Mouse (Mus musculus) CD4-positive, CD25-positive, alpha-beta regulatory T cell, adult 2 months (primary cell): ENCODE measurements around the gene Mgat5.

Experiments used
- DNase-seq: peaks from one replicate; pipeline ENCODE4 v3.0.0-alpha.2; 2012; ENCODE audit warnings: low read depth, low spot score

Gene Mgat5

DNA sequence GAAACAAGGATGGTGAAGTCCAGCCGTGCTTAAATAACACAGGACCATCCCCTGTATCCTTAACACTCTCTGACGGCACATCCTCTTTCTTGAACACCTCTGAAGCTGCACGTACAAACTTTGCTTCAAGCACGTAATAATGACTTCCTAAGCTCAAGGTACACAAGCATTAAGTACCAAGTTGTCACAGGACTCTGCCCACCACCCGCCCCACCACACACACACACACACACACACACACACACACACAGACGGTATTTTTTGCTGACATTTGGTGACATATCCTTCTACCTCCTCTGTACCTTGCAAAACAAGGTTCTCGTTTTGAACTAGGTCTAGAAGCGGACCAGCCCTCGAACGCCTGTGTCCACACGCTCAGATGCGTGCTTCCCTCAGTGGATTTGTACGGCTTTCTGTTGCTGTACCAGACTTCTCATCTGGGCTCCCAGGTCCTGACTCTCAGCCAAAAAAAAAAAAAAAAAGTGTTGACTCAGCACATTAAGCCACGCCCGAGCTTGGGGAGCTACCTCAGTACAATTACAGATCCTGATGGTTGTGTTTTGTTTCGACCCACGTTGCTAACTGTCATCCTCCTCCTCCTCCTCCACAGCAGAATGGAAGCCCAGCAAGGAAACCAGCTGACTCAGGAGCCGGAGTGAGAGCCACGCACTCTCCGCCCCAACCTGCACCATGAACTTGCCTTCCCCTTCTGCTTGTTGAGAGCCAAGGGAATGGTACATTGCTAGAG lies 101.4 kb downstream of the Mgat5 start:
- DNase-seq = peak; percentile 67

GRCm38 (mm10) chr1:127307361-127307760 lies 102.5 kb downstream of the Mgat5 start:
- DNase-seq = no peak

GRCm38 (mm10) chr1:127308207-127308725 lies 103.5 kb downstream of the Mgat5 start:
- DNase-seq = no peak

DNA sequence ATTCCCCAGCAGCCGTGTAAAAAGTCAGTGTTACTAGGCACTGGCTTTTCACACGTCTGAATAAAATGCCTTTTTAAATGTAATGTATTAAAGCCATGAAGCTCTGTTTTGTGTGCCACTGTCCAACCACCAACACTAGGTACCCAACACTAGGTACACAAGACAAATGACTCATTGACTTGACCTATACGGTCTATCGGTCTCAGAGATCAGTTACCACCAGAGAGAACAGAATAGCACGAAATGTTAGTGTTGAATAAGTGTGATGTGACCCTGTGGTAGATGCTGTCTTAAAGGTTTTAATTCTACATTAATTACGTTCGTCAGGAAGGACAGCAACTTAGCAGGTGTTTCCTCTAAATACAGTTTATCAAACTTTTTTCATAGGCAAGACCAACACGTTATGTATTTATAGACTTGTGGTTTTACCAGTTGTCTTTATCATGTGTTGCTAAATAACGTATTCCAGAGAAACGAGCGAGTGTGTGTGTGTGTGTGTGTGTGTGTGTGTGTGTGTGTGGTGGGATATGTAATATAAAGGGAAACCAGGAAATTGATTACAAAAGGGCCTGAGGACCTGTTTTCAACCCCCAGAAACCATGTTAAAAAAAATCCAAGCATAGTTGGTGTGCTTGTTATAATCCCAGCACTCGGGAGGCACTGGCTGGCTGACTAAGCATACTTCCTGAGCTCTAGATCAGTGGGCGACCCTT lies 104.3 kb downstream of the Mgat5 start:
- DNase-seq = no peak

DNA sequence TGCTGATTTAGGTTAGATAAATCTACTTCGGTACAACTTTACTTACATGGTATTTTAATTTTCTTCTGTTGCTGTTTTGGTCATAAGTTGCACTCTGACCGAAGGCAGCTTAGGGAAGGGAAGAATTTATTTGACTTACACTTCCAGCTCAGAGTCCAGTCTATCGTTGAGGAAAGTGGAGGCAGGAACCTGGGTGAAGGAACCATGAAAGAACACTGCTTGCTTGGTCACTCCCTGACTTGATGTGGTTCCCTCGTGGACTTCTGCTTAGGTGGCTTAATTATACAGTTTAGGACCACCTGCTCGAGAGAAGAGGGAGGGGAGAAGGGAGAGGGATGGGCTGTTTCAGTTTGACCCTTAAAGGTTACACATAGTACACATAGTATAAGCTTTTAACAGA lies 105.2 kb downstream of the Mgat5 start:
- no peak for DNase-seq

DNA sequence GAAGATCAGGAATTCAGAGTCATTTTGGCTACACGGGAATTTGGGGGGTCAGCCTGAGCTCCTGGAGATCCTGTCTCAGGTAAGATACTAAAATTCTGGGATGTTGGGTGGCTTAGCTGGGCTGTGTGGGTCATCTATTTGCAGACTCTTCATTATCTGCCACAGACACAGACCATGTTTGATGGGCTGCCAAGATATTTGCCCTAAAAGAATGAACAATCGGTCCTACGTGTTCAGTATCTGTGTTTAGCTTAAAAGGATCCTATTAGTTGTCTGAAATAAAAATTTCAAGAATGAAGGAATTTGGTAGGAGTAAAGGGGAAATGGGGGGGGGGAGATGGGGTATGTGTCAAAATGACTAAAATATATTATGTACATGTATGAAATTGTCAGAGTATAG lies 105.9 kb downstream of the Mgat5 start:
- DNase-seq = no peak

DNA sequence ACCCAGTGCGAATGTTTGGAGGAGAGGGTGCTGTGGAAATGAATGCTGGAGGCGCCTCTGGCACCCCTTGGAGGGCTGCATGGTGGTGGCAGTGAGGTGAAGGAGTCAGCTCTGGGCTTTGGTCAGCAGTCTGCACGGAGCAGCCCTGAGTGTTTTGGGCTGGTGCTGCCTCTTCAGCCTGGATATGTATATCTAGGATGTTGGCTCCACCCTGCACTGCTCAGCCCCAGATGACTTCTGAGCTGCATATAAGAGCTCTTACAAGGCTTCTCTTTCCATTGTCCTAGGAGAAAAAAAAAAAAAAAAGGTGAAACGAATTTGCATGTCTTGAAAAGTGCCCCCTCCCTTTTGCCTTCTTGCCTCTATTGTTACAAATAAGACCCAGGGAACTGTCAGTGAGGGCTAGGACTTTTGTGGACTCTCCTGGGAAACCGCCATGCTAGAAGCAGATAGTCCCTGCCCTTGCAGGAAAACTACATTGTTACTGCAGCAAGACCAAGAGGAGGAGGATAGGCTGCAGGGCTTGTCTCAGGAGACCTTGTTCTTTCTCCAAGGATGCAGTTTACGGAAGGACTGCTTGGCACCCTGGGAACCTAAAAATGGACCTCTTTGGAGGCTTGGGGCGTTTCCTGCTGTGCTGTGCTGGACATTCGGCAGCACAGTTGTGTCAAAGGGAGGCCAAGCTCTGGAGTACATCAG lies 109.0 kb downstream of the Mgat5 start:
- DNase-seq = no peak

DNA sequence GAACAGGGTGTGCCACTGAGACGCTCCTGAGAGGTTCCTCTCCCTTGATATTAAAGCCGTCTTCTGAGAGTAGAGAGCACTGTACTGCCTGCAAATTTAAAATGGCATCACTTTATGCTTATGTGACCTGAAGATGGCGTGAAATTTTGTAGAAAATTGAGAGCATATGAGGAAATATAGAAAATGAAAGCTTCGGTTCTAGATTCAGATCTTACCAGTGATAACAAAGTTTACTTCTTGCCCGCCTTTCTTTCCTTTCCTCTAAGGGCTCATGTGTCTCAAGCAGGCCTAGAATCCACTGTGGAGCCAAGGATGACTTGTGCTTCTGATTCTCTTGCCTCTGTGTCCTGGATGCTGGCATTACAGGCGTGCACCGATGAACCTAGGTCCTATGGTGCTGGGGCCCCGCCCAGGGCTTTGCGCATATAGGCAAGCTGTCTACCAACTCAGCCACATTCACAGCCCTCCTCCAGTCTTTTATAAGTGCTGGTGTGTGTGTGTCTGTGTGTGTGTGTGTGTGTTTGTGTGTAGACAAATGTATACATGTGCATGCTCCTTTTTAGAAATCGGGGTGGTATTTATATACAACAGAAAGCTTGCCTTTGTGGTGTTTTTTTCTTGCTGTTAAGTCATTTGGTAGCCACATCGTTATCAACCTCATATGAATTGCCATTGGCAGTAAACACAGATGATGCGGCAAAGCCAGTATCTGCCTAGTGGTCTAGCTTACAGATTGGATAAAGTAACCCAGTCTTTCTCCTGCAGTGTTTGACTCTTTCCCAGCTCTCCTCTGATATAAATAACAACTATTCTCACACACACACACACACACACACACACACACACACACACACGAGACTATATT lies 111.2 kb downstream of the Mgat5 start:
- peak; percentile 60 for DNase-seq

DNA sequence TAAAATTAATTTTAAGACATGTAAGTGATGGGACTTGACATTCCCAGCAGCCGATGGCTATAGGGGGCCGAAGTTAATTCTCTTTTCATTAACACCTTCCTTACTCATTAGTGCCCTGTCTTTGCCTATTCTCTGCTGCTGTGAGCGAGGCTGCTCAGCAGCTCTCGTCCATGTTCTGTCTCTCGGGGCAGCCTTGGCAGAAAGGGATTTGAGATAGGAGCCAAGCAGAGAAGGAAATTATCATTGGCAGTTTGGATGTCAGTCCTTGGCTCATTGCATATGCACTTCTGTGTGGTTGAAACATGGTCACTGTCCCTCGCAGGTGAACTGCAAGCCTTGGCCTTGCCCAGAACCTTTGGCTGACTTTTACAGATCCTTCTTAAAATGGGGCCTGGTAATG lies 111.8 kb downstream of the Mgat5 start:
- no peak for DNase-seq

DNA sequence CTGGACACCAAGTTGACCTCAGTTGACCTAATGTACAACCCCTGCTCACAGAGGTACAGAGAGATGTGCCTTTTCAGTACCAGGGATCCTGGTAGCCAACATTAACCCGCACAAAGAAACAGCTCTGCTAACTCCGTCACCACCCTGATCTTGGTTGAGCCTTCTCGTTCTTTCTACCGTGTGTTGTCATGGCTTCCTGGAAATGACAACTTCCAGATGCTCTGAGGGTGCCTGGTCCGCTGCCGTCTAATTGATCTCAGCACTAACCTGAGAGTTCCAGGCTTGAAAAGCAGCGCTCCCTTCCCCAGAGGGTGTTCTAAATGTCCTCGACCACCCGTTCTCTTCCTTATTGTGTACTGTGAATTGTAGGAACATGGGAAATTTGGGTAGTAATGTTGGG lies 112.7 kb downstream of the Mgat5 start:
- DNase-seq = peak; percentile 48

DNA sequence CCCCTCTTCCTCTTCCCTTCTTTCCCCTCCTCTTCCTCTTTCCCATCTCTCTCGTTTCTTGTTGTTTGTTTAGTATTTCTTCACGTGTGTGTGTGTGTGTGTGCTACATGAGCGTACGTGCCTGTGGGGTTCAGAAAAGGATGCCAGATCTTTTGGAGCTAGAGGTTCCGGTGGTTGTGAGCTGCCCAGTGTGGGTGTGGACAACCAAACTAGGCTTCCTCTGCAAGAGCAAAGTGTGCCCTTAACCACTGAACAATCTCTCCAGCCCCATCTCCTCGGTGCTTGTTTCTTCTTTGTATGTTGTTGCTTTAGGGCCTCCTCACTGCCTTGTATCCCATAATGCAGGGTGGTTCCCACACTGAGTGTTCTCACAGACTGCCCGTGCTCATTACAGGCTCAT lies 113.7 kb downstream of the Mgat5 start:
- DNase-seq = peak; percentile 38

GRCm38 (mm10) chr1:127319768-127320167 lies 115.0 kb downstream of the Mgat5 start:
- DNase-seq = no peak

GRCm38 (mm10) chr1:127320956-127321355 lies 116.1 kb downstream of the Mgat5 start:
- no peak for DNase-seq

- DNase-seq = peak; percentile 36
These were observed 116.8 kb downstream of the Mgat5 start for GRCm38 (mm10) chr1:127321638-127322037.

- DNase-seq = peak; percentile 83
These were observed 117.5 kb downstream of the Mgat5 start for GRCm38 (mm10) chr1:127322169-127322805.

DNA sequence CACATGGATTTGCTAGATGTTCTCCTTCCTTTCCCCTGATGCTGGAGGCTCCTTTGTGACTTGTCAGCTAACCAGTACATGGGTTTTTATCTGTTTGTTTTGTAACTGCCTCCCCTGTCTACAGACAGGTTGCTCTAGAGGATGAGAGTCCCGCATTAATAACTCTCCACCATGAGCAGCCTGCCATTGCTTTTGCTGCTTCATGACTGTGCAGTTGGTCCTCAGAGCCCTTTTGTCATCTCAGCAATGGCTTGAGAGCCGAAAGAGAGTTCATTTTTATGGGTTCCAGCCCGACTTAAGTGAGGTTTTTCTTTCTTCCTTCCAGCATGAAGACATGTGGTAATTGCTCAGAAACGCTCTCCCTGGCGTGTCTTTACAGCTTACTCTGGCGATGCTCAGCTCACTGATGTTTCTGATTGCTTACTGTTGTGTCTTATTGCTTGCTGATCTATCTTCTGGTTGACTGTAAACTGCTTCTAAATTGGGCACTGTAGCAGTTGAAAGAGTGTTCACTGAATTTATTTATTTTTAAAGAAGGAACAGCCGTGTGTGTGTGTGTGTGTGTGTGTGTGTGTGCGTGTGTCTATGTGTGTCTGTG lies 120.9 kb downstream of the Mgat5 start:
- DNase-seq = no peak

GRCm38 (mm10) chr1:127327773-127328172 lies 123.0 kb downstream of the Mgat5 start:
- DNase-seq = no peak

DNA sequence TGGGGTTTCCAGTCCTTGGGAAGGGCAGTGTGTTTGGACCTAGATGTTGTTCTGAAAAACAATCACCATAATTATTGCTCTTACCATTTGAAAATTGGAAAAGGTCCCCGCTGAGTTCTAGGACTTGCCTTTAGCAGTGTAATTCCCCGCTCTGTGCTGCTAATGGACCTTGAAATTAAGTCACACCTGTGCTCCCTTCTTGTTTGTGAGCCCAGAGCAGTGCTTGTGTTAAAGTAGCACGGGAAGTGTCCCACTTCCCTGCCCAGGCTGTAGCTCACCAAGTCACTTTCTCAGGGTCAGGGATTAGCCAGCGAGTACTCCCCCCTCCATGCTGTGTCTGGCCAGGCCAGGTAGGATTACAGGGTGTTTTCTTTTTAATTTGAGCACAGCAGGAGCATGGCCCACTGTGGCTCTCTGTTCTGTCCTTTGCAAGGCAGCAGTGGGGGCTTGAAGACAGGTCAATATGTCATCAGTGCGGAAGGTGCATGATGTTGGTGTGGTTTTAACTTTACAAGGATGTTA lies 123.6 kb downstream of the Mgat5 start:
- no peak for DNase-seq

GRCm38 (mm10) chr1:127329810-127330209 lies 125.0 kb downstream of the Mgat5 start:
- DNase-seq = no peak

DNA sequence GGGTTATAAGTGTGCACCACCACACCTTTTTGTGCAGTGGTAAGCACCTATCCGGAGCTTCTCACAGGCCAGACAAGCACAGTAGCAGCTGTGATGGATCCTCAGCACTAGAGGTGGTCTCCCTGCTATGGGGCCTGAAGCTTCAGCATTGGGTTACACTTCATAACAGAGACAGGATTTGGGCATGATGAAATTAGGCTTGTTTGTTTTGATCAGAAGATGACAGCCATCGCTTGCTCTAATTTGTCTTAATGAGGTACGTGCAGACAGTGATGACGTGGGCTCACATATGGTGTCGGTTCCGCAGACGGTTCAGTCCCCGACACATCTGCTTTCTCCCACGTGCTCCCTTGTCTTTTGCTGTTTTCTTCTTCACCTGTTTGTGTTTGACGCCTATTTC lies 132.9 kb downstream of the Mgat5 start:
- DNase-seq = no peak
